Mouse (Mus musculus) olfactory bulb, adult 2 months (tissue): ENCODE data around the gene Agpat3.

ENCODE experiments used
- CTCF ChIP-seq: fragments of 200-500 bp; IDR thresholded peaks from 2 replicates; pipeline ENCODE4 v1.5.1; 2012; ENCODE audit warnings: low read depth, mild to moderate bottlenecking, low read length, moderate library complexity; ENCODE audit not compliant: insufficient read depth
- POLR2A ChIP-seq: fragments of 200-500 bp; IDR thresholded peaks from 2 replicates; pipeline ENCODE4 v1.6.1; 2012; ENCODE audit warnings: mild to moderate bottlenecking, low read depth, low read length, moderate library complexity; ENCODE audit not compliant: insufficient read depth

- TF ChIP-seq CTCF (no peak), POLR2A (no peak)
Observed at GRCm38 (mm10) chr10:78300061-78300460, 52.2 kb downstream of the Agpat3 start.
